Mouse (Mus musculus): ENCODE results near the gene Cenps. TPM values are rescaled to one million over a fixed set of nuclear protein-coding genes. Genes with fewer than 3 reads are reported as not detected.
A peak's percentile ranks its signal among the peaks of the same experiment; 100 is the strongest.

Gene Cenps
- 1.2 and 1.3 TPM in 2 replicates for polyA plus RNA-seq (2012; rRNA removed)

- no peak for DNase-seq (ENCODE audit: low read depth)
Observed at GRCm38 (mm10) chr4:149136982-149137770, at the start of gene Cenps. TSS of gene Cenps (minus strand) at chr4:149137629.

GRCm38 (mm10) chr4:149182755-149183154, 45.3 kb upstream of the Cenps start:
- no peak for DNase-seq (ENCODE audit: low read depth)

- DNase-seq (ENCODE audit: low read depth) = no peak
Observed at GRCm38 (mm10) chr4:149182192-149182591, 44.8 kb upstream of the Cenps start.

- no peak for DNase-seq (ENCODE audit: low read depth)
Observed at GRCm38 (mm10) chr4:149179573-149179972, 42.1 kb upstream of the Cenps start.

- DNase-seq (ENCODE audit: low read depth) = no peak
Observed at GRCm38 (mm10) chr4:149179160-149179559, 41.7 kb upstream of the Cenps start.

GRCm38 (mm10) chr4:149178328-149178727, 40.9 kb upstream of the Cenps start:
- DNase-seq (ENCODE audit: low read depth) = no peak

GRCm38 (mm10) chr4:149177046-149177445, 39.6 kb upstream of the Cenps start:
- DNase-seq (ENCODE audit: low read depth) = no peak

- no peak for DNase-seq (ENCODE audit: low read depth)
Observed at GRCm38 (mm10) chr4:149176645-149177044, 39.2 kb upstream of the Cenps start.

GRCm38 (mm10) chr4:149173661-149174060, 36.2 kb upstream of the Cenps start:
- DNase-seq (ENCODE audit: low read depth) = no peak

GRCm38 (mm10) chr4:149172666-149173065, 35.2 kb upstream of the Cenps start:
- peak; percentile 90 for DNase-seq (ENCODE audit: low read depth)

GRCm38 (mm10) chr4:149172083-149172482, 34.7 kb upstream of the Cenps start:
- DNase-seq (ENCODE audit: low read depth) = no peak

GRCm38 (mm10) chr4:149171581-149171981, 34.2 kb upstream of the Cenps start:
- no peak for DNase-seq (ENCODE audit: low read depth)

- DNase-seq (ENCODE audit: low read depth) = peak; percentile 90
Observed at GRCm38 (mm10) chr4:149170394-149170931, 33.0 kb upstream of the Cenps start.

- DNase-seq (ENCODE audit: low read depth) = peak; percentile 80
Observed at GRCm38 (mm10) chr4:149169926-149170325, 32.5 kb upstream of the Cenps start.

- DNase-seq (ENCODE audit: low read depth) = no peak
Observed at GRCm38 (mm10) chr4:149168016-149168415, 30.6 kb upstream of the Cenps start.

- no peak for DNase-seq (ENCODE audit: low read depth)
Observed at GRCm38 (mm10) chr4:149166957-149167611, 29.7 kb upstream of the Cenps start.

GRCm38 (mm10) chr4:149166215-149166946, 29.0 kb upstream of the Cenps start, which contains the start of gene Pgd:
TSS of gene Pgd (minus strand) at chr4:149166771.
- DNase-seq (ENCODE audit: low read depth) = no peak

GRCm38 (mm10) chr4:149164150-149164549, 26.7 kb upstream of the Cenps start:
- DNase-seq (ENCODE audit: low read depth) = no peak

- no peak for DNase-seq (ENCODE audit: low read depth)
Observed at GRCm38 (mm10) chr4:149163196-149163595, 25.8 kb upstream of the Cenps start.

- no peak for DNase-seq (ENCODE audit: low read depth)
Observed at GRCm38 (mm10) chr4:149161166-149161565, 23.7 kb upstream of the Cenps start.

- DNase-seq (ENCODE audit: low read depth) = no peak
Observed at GRCm38 (mm10) chr4:149159891-149160290, 22.5 kb upstream of the Cenps start.

GRCm38 (mm10) chr4:149159203-149159602, 21.8 kb upstream of the Cenps start:
- DNase-seq (ENCODE audit: low read depth) = no peak
